Mouse (Mus musculus) heart, embryonic 15.5 days (tissue): ENCODE data around the gene Rcc2. TPM values are rescaled to one million over a fixed set of nuclear protein-coding genes. Genes with fewer than 3 reads are reported as not detected.

Experiments
- ATAC-seq: fragments of 200-750 bp; cut with Nextera tagmentation; replicated peaks from 2 replicates; pipeline ENCODE4 v1.8.0; 2017; ENCODE audit warnings: low read depth, moderate TSS enrichment; ENCODE audit not compliant: insufficient number of reproducible peaks, insufficient read depth, low FRiP score
- H3K27ac ChIP-seq: fragments of 300-500 bp; sonication (generic); 2 replicates; pipeline ENCODE4 v1.5.1; 2015; ENCODE audit warnings: mild to moderate bottlenecking, inconsistent platforms
- H3K27me3 ChIP-seq: fragments of 300-500 bp; sonication (generic); 2 replicates; pipeline ENCODE4 v1.6.1; 2015; ENCODE audit warnings: inconsistent platforms
- H3K36me3 ChIP-seq: fragments of 300-500 bp; sonication (generic); 2 replicates; pipeline ENCODE4 v1.6.1; 2015; ENCODE audit warnings: mild to moderate bottlenecking, inconsistent platforms
- H3K4me1 ChIP-seq: fragments of 300-500 bp; sonication (generic); replicated peaks from 2 replicates; pipeline ENCODE4 v1.6.1; 2015; ENCODE audit warnings: inconsistent platforms
- H3K4me2 ChIP-seq: fragments of 300-500 bp; sonication (generic); 2 replicates; pipeline ENCODE4 v1.6.1; 2015; ENCODE audit warnings: inconsistent platforms, mild to moderate bottlenecking, moderate library complexity
- H3K4me3 ChIP-seq: fragments of 300-500 bp; sonication (generic); 2 replicates; pipeline ENCODE4 v1.5.1; 2015; ENCODE audit warnings: mild to moderate bottlenecking, inconsistent platforms
- H3K9ac ChIP-seq: fragments of 300-500 bp; sonication (generic); 2 replicates; pipeline ENCODE4 v1.6.1; 2015; ENCODE audit warnings: mild to moderate bottlenecking, inconsistent platforms
- H3K9me3 ChIP-seq: fragments of 300-500 bp; sonication (generic); replicated peaks from 2 replicates; pipeline ENCODE4 v1.6.1; 2016; ENCODE audit warnings: inconsistent platforms
- WGBS: fragments of 180-500 bp; shearing (Covaris S2); methylation state at CpG from one replicate; pipeline ENCODE4 v1.1.7; 2015; ENCODE audit warnings: mixed read lengths; 5-methylcytosine and 5-hydroxymethylcytosine counted together
- polyA plus RNA-seq: library from polyadenylated mRNA; unstranded; fragments of >200 nt; fragmentation: Nextera tagmentation; extraction: Ambion mirVana; gene quantifications from 2 replicates; pipeline ENCODE4 v1.2.1, GENCODE M21; 2015

Rcc2 gene
- polyA plus RNA-seq, 1 experiment from 2014 or later, result 13.9 TPM

DNA sequence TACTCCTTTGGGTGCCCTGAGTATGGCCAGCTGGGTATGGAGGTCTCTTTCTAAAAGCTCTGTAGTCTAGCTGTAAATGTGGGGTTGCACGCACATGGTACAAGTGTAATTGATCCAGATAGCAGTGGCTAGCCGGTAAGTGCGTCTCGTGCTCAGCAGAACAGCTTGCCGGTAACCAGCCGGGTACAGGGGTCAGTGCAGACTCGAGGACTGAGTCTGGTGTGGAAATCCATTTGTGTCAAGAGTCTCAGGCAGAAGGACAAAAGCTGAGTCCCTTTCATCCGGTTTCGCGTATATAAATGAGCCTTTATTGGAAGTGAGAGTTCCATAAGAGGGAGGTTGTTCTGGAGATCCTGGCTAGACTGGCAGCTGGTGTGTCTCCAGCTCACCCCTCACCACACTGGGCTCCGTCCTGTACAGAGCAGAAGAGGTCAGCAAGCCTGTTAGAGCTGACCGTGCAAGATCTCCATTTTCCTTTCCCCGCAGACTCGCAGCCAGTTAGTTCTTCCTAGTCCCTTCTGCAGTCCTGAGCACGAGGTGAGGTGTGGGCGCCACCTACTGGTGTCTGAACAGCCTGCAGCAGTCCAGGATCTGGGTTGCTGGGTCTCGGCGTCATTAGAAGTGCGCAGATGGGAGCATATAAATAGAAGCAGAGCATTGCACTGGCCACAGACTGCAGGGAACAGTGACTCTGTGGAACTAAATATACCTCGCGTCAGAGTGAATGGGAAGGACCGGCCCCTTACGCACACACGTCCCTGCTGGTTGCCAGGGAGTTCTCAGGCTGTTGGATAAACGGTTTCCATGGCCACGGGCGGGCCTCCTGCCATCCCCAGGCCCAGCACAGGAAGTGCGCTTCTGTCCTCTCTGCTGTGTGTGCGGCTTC lies 13.4 kb downstream of the Rcc2 start:
- 38% methylated on average over 29 of the region's 29 CpGs for WGBS
- Histone ChIP-seq H3K4me1 (peaks cover 20% of the 10 kb centered on the region), H3K27ac (peak overlapping the region; percentile 41; the same call in 1 of the 2 replicates), H3K4me2 (no peak overlapping the region), H3K9ac (no peak overlapping the region), H3K4me3 (no peak overlapping the region), H3K9me3 (no peaks in the 10 kb centered on the region), H3K27me3 (no peaks in the 10 kb centered on the region), H3K36me3 (peaks cover 73% of the 10 kb centered on the region)
- ATAC-seq, result peak; percentile 94

- H3K4me1 ChIP-seq, result peaks cover 16% of the 10 kb centered on the region
- H3K9ac ChIP-seq, result no peak overlapping the region
- H3K4me2 ChIP-seq, result no peak overlapping the region
- 82% methylated on average over 5 of the region's 5 CpGs for WGBS
- H3K4me3 ChIP-seq, result no peak overlapping the region
- peaks cover 78% of the 10 kb centered on the region for H3K36me3 ChIP-seq
- peak overlapping the region; percentile 21; the same call in 1 of the 2 replicates for H3K27ac ChIP-seq
- no peak for ATAC-seq
- no peaks in the 10 kb centered on the region for H3K9me3 ChIP-seq
- H3K27me3 ChIP-seq, result no peaks in the 10 kb centered on the region
Measured at GRCm38 (mm10) chr4:140714586-140714985, 14.2 kb downstream of the Rcc2 start.

- peaks cover 25% of the 10 kb centered on the region for H3K4me1 ChIP-seq
- no peak overlapping the region for H3K9ac ChIP-seq
- H3K27ac ChIP-seq, result no peak overlapping the region
- no peaks in the 10 kb centered on the region for H3K9me3 ChIP-seq
- ATAC-seq, result no peak
- H3K4me3 ChIP-seq, result no peak overlapping the region
- H3K4me2 ChIP-seq, result no peak overlapping the region
- no peaks in the 10 kb centered on the region for H3K27me3 ChIP-seq
- WGBS, result 92% methylated on average over 11 of the region's 11 CpGs
- H3K36me3 ChIP-seq, result peaks cover 73% of the 10 kb centered on the region
Measured at GRCm38 (mm10) chr4:140716994-140717393, 16.7 kb downstream of the Rcc2 start.

GRCm38 (mm10) chr4:140718436-140718835 lies 18.1 kb downstream of the Rcc2 start:
- ATAC-seq, result no peak
- WGBS, result 92% methylated on average over 9 of the region's 9 CpGs
- peaks cover 21% of the 10 kb centered on the region for H3K4me1 ChIP-seq
- H3K9ac ChIP-seq, result no peak overlapping the region
- H3K27ac ChIP-seq, result no peak overlapping the region
- no peaks in the 10 kb centered on the region for H3K27me3 ChIP-seq
- no peak overlapping the region for H3K4me3 ChIP-seq
- H3K36me3 ChIP-seq, result peaks cover 61% of the 10 kb centered on the region
- H3K9me3 ChIP-seq, result no peaks in the 10 kb centered on the region
- no peak overlapping the region for H3K4me2 ChIP-seq

DNA sequence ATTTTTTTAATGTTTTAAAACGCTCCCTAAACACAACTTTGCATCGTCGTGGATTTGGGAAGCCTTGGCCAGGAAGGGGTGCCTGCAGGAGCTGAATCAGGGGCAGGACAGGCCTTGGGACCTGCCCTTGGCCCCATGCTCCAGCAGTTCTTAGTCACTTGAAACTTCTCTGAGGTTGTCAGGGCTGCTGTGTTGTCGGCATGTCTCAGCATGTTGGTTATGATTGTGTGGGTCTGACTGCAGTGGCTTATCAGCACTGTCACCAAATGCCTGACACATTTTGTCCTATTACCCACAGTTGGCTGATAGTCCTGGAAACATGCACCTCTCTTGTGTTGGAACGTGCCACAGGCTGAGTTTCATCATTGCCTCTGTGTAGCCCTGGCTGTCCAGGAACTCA lies 19.8 kb downstream of the Rcc2 start:
- Histone ChIP-seq H3K9ac (no peak overlapping the region), H3K4me2 (no peak overlapping the region), H3K27me3 (no peaks in the 10 kb centered on the region), H3K27ac (peak overlapping the region; percentile 44; the same call in 1 of the 2 replicates), H3K4me1 (peaks cover 10% of the 10 kb centered on the region; the same call in 1 of the 2 replicates), H3K36me3 (peaks cover 58% of the 10 kb centered on the region), H3K9me3 (no peaks in the 10 kb centered on the region), H3K4me3 (no peak overlapping the region)
- ATAC-seq, result no peak
- WGBS, result 56% methylated on average over 5 of the region's 5 CpGs

DNA sequence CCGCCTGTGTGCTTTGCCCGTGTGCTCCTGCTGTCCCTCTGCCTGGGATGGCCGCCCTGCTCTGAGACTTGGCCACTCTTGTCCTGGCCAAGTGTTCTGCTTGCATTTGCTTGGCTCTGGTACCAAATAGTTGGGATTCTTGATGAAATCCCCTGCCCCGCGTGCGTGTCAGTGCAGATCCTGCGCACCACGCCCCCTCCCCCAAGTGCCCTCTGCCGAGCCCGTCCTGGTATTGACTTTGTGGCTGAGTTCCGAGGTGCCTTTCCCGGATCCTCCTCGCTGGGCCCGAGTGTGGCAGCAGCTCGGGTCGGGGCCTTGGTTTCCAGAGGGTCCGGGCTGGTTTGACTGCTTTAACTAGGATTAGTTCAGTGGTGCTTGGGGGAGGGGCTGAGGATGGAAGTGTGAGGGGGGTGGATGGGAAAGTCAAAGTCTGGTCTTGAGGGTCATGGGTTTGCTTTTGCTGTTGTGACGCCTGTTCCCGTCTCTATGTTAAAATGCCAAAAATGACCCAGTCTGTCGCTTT lies 21.7 kb downstream of the Rcc2 start:
- Histone ChIP-seq H3K4me3 (no peak overlapping the region), H3K4me1 (peaks cover 10% of the 10 kb centered on the region; the same call in 1 of the 2 replicates), H3K9ac (no peak overlapping the region), H3K9me3 (no peaks in the 10 kb centered on the region), H3K4me2 (no peak overlapping the region), H3K27me3 (no peaks in the 10 kb centered on the region), H3K27ac (no peak overlapping the region), H3K36me3 (peaks cover 39% of the 10 kb centered on the region)
- no peak for ATAC-seq
- WGBS, result 84% methylated on average over 20 of the region's 20 CpGs

DNA sequence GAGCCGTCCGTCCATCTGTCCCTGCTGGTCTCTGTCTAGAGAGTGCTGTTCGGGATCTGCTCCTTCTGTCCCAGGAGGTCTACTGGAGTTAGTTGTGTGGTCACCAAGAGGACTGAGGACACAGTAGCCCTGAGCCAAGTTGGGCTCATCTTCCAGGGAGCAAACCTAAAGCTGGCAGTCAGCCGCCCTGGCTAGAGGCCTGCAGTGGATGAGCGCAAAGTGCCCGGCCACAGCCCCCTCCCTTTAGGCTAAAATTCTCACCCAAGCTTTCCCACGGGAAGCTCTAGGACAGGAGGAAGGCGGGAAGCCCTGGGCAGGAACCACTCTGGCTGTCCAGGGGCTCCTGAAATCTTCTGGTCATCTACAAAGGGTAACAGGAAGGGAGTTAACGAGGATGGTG lies 22.4 kb downstream of the Rcc2 start:
- Histone ChIP-seq H3K4me3 (no peak overlapping the region), H3K4me1 (peaks cover 10% of the 10 kb centered on the region; the same call in 1 of the 2 replicates), H3K36me3 (peaks cover 34% of the 10 kb centered on the region), H3K27me3 (no peaks in the 10 kb centered on the region), H3K27ac (no peak overlapping the region), H3K4me2 (no peak overlapping the region), H3K9ac (no peak overlapping the region), H3K9me3 (no peaks in the 10 kb centered on the region)
- no peak for ATAC-seq
- WGBS, result 74% methylated on average over 9 of the region's 9 CpGs

GRCm38 (mm10) chr4:140723192-140723591 lies 22.9 kb downstream of the Rcc2 start:
- Histone ChIP-seq H3K27me3 (no peaks in the 10 kb centered on the region), H3K9ac (no peak overlapping the region), H3K4me1 (peaks cover 10% of the 10 kb centered on the region; the same call in 1 of the 2 replicates), H3K36me3 (peaks cover 30% of the 10 kb centered on the region), H3K4me3 (no peak overlapping the region), H3K9me3 (no peaks in the 10 kb centered on the region), H3K4me2 (no peak overlapping the region), H3K27ac (no peak overlapping the region)
- ATAC-seq, result no peak
- WGBS, result 82% methylated on average over 9 of the region's 9 CpGs

GRCm38 (mm10) chr4:140723801-140724200 lies 23.5 kb downstream of the Rcc2 start:
- 50% methylated on average over 5 of the region's 5 CpGs for WGBS
- Histone ChIP-seq H3K4me2 (no peak overlapping the region), H3K4me1 (peaks cover 10% of the 10 kb centered on the region; the same call in 1 of the 2 replicates), H3K9ac (no peak overlapping the region), H3K9me3 (no peaks in the 10 kb centered on the region), H3K27ac (no peak overlapping the region), H3K27me3 (no peaks in the 10 kb centered on the region), H3K36me3 (peaks cover 23% of the 10 kb centered on the region; the same call in 1 of the 2 replicates), H3K4me3 (no peak overlapping the region)
- ATAC-seq, result no peak

- WGBS, result 54% methylated on average over 6 of the region's 6 CpGs
Measured at GRCm38 (mm10) chr4:140724739-140725138, 24.4 kb downstream of the Rcc2 start.

GRCm38 (mm10) chr4:140726907-140727306 lies 26.6 kb downstream of the Rcc2 start:
- WGBS, result 82% methylated on average over 12 of the region's 12 CpGs
- Histone ChIP-seq H3K4me1 (peaks cover 2% of the 10 kb centered on the region; the same call in 1 of the 2 replicates), H3K4me3 (no peak overlapping the region), H3K4me2 (no peak overlapping the region), H3K27me3 (no peaks in the 10 kb centered on the region), H3K27ac (no peak overlapping the region), H3K9ac (no peak overlapping the region), H3K36me3 (0 out of 2 replicates have a peak, but pooled peaks cover 3% of the 10 kb centered on the region), H3K9me3 (no peaks in the 10 kb centered on the region)
- ATAC-seq, result no peak

More at GRCm38 (mm10) chr4:140724739-140725138, 24.4 kb downstream of the Rcc2 start:
- H3K27me3 ChIP-seq, result no peaks in the 10 kb centered on the region
- no peak overlapping the region for H3K9ac ChIP-seq
- peaks cover 10% of the 10 kb centered on the region; the same call in 1 of the 2 replicates for H3K4me1 ChIP-seq
- no peaks in the 10 kb centered on the region for H3K9me3 ChIP-seq
- H3K4me3 ChIP-seq, result no peak overlapping the region
- ATAC-seq, result no peak
- H3K4me2 ChIP-seq, result no peak overlapping the region
- H3K36me3 ChIP-seq, result peaks cover 15% of the 10 kb centered on the region; the same call in 1 of the 2 replicates
- no peak overlapping the region for H3K27ac ChIP-seq
